Mouse (Mus musculus) neural tube, embryonic 12.5 days (tissue): Measurements from ENCODE around the gene Gm5741. TPM values are rescaled to one million over a fixed set of nuclear protein-coding genes. Genes with fewer than 3 reads are reported as not detected.
"Not testable (repeated sequence)": the region's sequence is repeated elsewhere in the genome, so short reads cannot be mapped to it uniquely, and the experiment has no call there.

Experiments
- ATAC-seq: fragments of 200-750 bp; cut with Nextera tagmentation; 2 replicates; pipeline ENCODE4 v1.8.0; 2017; ENCODE audit warnings: low read depth, mild to moderate bottlenecking, moderate TSS enrichment, moderate library complexity; ENCODE audit not compliant: low FRiP score
- H3K27ac ChIP-seq: fragments of 300-500 bp; sonication (generic); 2 replicates; pipeline ENCODE4 v1.5.1; 2016
- H3K27me3 ChIP-seq: fragments of 300-500 bp; sonication (generic); replicated peaks from 2 replicates; pipeline ENCODE4 v1.6.1; 2016; ENCODE audit warnings: mild to moderate bottlenecking
- H3K36me3 ChIP-seq: fragments of 300-500 bp; sonication (generic); 2 replicates; pipeline ENCODE4 v1.6.1; 2016; ENCODE audit warnings: mild to moderate bottlenecking
- H3K4me1 ChIP-seq: fragments of 300-500 bp; sonication (generic); 2 replicates; pipeline ENCODE4 v1.6.1; 2016
- H3K4me2 ChIP-seq: fragments of 300-500 bp; sonication (generic); replicated peaks from 2 replicates; pipeline ENCODE4 v1.6.1; 2016; ENCODE audit warnings: mild to moderate bottlenecking
- H3K4me3 ChIP-seq: fragments of 300-500 bp; sonication (generic); 2 replicates; pipeline ENCODE4 v1.5.1; 2016
- H3K9ac ChIP-seq: fragments of 300-500 bp; sonication (generic); 2 replicates; pipeline ENCODE4 v1.6.1; 2016; ENCODE audit warnings: mild to moderate bottlenecking
- H3K9me3 ChIP-seq: fragments of 300-500 bp; sonication (generic); 2 replicates; pipeline ENCODE4 v1.6.1; 2016; ENCODE audit warnings: mild to moderate bottlenecking
- WGBS: fragments of 180-500 bp; shearing (Covaris S2); methylation state at CpG from one replicate; pipeline ENCODE4 v1.1.7; 2016; 5-methylcytosine and 5-hydroxymethylcytosine counted together
- polyA plus RNA-seq: library from polyadenylated mRNA; unstranded; fragments of >200 nt; fragmentation: Nextera tagmentation; extraction: Ambion mirVana; gene quantifications from 2 replicates; pipeline ENCODE4 v1.2.1, GENCODE M21; 2016

The Gm5741 gene
- polyA plus RNA-seq, 1 experiment from 2014 or later: not detected

GRCm38 (mm10) chr8:85084633-85085032 lies 16.9 kb upstream of the Gm5741 start:
- ATAC-seq: no peak
- Histone ChIP-seq H3K4me1 (peaks cover 26% of the 10 kb centered on the region), H3K36me3 (peaks cover 24% of the 10 kb centered on the region), H3K4me3 (no peak overlapping the region), H3K4me2 (0 out of 2 replicates have a peak overlapping the region, but pooled peaks have one; percentile 91), H3K9ac (no peak overlapping the region), H3K9me3 (no peaks in the 10 kb centered on the region), H3K27me3 (no peaks in the 10 kb centered on the region), H3K27ac (no peak overlapping the region)
- 89% methylated on average over 8 of the region's 8 CpGs for WGBS

GRCm38 (mm10) chr8:85083108-85083813 lies 15.5 kb upstream of the Gm5741 start, which contains the start of gene Man2b1:
Man2b1 (plus strand) TSS chr8:85083270.
- Histone ChIP-seq H3K9ac (peak within 1 kb of the TSS; percentile 74), H3K36me3 (peaks cover 18% of the 10 kb centered on the region), H3K27ac (no peak within 1 kb of the TSS), H3K4me2 (peak within 1 kb of the TSS; percentile 91), H3K4me1 (peaks cover 30% of the 10 kb centered on the region), H3K9me3 (no peaks in the 10 kb centered on the region), H3K4me3 (peak within 1 kb of the TSS; percentile 57), H3K27me3 (no peaks in the 10 kb centered on the region)
- peak; percentile 72 for ATAC-seq
- WGBS: 1% methylated on average over 30 of the region's 30 CpGs

DNA sequence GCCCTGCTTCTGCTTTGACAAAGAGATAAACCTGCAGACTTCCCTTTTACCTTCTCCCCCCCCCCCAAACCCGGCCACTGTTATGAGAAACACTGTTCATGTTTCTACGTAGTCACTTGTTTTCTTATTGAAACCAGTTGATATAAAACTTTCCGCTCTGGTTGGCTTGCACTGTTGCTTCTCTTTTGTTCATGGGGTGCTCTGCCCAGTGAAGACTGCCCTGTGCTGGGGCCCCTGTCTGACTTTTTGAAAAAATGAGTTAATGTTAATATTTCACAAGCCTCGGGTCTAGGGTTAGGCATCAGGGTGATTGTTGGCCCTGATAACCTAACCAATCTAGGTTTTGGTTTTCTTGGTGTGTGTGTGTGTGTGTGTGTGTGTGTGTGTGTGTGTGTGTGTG lies 14.4 kb upstream of the Gm5741 start:
- not testable (repeated sequence) for ATAC-seq, H3K9ac ChIP-seq, H3K27ac ChIP-seq, H3K4me3 ChIP-seq, H3K27me3 ChIP-seq, H3K9me3 ChIP-seq
- WGBS: 92% methylated on average over 4 of the region's 4 CpGs
- H3K4me2 ChIP-seq: peak overlapping the region; percentile 4; the same call in 1 of the 2 replicates
- H3K36me3 ChIP-seq: peaks cover 16% of the 10 kb centered on the region
- peaks cover 32% of the 10 kb centered on the region for H3K4me1 ChIP-seq

DNA sequence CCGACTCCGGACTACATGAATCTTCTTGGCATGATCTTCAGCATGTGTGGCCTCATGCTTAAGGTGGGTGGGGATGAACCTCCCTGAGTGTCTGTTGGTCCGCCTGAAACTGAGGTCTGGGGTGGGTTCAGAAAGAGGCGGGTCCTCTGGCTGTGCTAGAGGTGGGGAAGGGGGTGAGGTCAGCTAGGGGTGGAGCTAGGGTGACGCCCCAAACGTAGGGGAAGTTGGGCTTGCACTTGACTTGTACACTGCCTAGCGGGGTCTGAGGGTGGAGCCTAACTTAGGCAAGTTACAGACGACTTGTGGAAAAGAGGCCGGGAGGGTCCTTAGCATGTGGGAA lies 13.4 kb upstream of the Gm5741 start, which contains the start of gene Wdr83:
Gene Wdr83, minus strand, starts transcription at position 91 of the 340 bp plus-strand sequence.
- 2% methylated on average over 9 of the region's 9 CpGs for WGBS
- Histone ChIP-seq H3K4me3 (peak within 1 kb of the TSS; percentile 76), H3K4me2 (peak within 1 kb of the TSS; percentile 91), H3K9ac (peak within 1 kb of the TSS; percentile 88), H3K36me3 (peaks cover 20% of the 10 kb centered on the region), H3K27me3 (no peaks in the 10 kb centered on the region), H3K9me3 (no peaks in the 10 kb centered on the region), H3K27ac (peak within 1 kb of the TSS; percentile 15; the same call in 1 of the 2 replicates), H3K4me1 (peaks cover 32% of the 10 kb centered on the region)
- peak; percentile 34 for ATAC-seq

DNA sequence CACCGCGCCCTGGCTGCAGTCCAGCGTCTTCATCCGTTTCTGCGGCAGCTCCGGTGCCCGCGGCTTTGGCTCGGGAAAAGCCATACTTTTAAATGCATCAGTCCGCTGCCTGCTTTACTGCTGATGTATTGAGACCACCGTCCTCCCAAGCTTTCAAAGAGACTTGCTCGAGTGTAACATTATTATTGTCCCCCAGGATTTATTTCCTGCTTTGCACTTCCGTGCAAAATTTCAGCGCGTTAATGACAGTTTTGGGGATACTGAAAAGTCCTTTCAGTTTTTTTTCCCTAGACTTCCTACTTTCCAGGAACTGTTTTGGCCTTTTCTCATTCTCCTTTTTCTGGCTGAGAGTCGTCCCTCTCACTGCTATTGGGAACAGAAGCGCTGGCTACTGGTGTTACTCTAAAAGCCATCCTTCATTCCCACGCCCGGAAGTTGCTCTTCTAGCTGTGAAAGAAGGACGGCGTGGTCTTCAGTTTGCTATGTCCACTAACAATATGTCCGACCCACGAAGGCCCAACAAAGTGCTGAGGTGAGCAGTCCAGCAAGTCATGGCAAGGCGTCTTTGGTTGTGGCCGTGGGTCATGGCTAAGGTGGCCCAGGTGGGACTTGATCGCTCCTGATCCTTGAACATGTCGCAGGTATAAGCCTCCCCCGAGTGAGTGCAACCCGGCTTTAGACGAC lies 12.9 kb upstream of the Gm5741 start, which contains the start of gene Wdr83os:
Gene Wdr83os, plus strand, starts transcription at position 209 of the 684 bp plus-strand sequence.
- peak; percentile 15; the same call in 1 of the 2 replicates for ATAC-seq
- peak within 1 kb of the TSS; percentile 88 for H3K9ac ChIP-seq
- under 1% methylated on average over 30 of the region's 30 CpGs for WGBS
- H3K9me3 ChIP-seq: no peaks in the 10 kb centered on the region
- peaks cover 32% of the 10 kb centered on the region for H3K4me1 ChIP-seq
- peaks cover 22% of the 10 kb centered on the region for H3K36me3 ChIP-seq
- H3K27ac ChIP-seq: peak within 1 kb of the TSS; percentile 15; the same call in 1 of the 2 replicates
- H3K4me2 ChIP-seq: peak within 1 kb of the TSS; percentile 91
- peak within 1 kb of the TSS; percentile 76 for H3K4me3 ChIP-seq
- no peaks in the 10 kb centered on the region for H3K27me3 ChIP-seq

- WGBS: 1% methylated on average over 25 of the region's 25 CpGs
- Histone ChIP-seq H3K9me3 (no peaks in the 10 kb centered on the region), H3K9ac (peak overlapping the region; percentile 88), H3K4me2 (peak overlapping the region; percentile 91), H3K27me3 (no peaks in the 10 kb centered on the region), H3K4me1 (peaks cover 32% of the 10 kb centered on the region), H3K4me3 (peak overlapping the region; percentile 76), H3K36me3 (peaks cover 22% of the 10 kb centered on the region), H3K27ac (peak overlapping the region; percentile 15; the same call in 1 of the 2 replicates)
- ATAC-seq: no peak
Observed at GRCm38 (mm10) chr8:85080214-85080531, 12.4 kb upstream of the Gm5741 start.

- H3K27me3 ChIP-seq: no peaks in the 10 kb centered on the region
- no peak overlapping the region for H3K4me2 ChIP-seq
- H3K9me3 ChIP-seq: no peaks in the 10 kb centered on the region
- 0% methylated on average over 2 of the region's 2 CpGs for WGBS
- peaks cover 31% of the 10 kb centered on the region for H3K4me1 ChIP-seq
- peak; percentile 31; the same call in 1 of the 2 replicates for ATAC-seq
- no peak overlapping the region for H3K27ac ChIP-seq
- H3K4me3 ChIP-seq: no peak overlapping the region
- peaks cover 37% of the 10 kb centered on the region for H3K36me3 ChIP-seq
- no peak overlapping the region for H3K9ac ChIP-seq
Observed at GRCm38 (mm10) chr8:85076993-85077392, 9.2 kb upstream of the Gm5741 start.

DNA sequence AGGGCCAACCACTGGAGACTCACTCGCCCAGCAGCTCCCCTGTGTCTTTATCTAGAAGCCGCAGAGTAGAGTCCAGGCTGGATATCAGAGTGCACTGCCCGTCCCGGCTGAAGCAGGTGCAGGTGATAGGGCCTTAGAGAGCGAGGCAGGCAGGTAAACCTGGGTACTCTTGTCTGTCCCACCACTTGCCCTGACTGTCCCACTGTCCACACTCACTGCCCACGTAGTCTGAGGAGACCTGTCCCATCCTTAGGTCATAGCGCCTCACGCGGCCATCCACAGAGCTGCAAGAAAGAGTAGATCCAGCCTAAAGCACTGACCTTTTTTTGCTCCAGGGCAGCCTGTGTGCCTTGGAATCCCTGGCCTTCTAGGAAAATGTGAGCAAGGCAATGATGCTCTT lies 8.2 kb upstream of the Gm5741 start:
- H3K4me1 ChIP-seq: peaks cover 24% of the 10 kb centered on the region
- H3K27me3 ChIP-seq: no peaks in the 10 kb centered on the region
- peaks cover 37% of the 10 kb centered on the region for H3K36me3 ChIP-seq
- H3K4me2 ChIP-seq: no peak overlapping the region
- 72% methylated on average over 9 of the region's 9 CpGs for WGBS
- H3K9ac ChIP-seq: no peak overlapping the region
- no peak overlapping the region for H3K27ac ChIP-seq
- no peaks in the 10 kb centered on the region for H3K9me3 ChIP-seq
- H3K4me3 ChIP-seq: no peak overlapping the region
- no peak for ATAC-seq

- Histone ChIP-seq H3K9me3 (no peaks in the 10 kb centered on the region), H3K4me3 (no peak overlapping the region), H3K27me3 (no peaks in the 10 kb centered on the region), H3K36me3 (peaks cover 37% of the 10 kb centered on the region), H3K27ac (no peak overlapping the region), H3K4me2 (no peak overlapping the region), H3K9ac (no peak overlapping the region), H3K4me1 (peaks cover 21% of the 10 kb centered on the region)
- no peak for ATAC-seq
- 93% methylated on average over 10 of the region's 10 CpGs for WGBS
Observed at GRCm38 (mm10) chr8:85074617-85075016, 6.8 kb upstream of the Gm5741 start.

- no peak for ATAC-seq
Observed at GRCm38 (mm10) chr8:85074167-85074566, 6.4 kb upstream of the Gm5741 start.

DNA sequence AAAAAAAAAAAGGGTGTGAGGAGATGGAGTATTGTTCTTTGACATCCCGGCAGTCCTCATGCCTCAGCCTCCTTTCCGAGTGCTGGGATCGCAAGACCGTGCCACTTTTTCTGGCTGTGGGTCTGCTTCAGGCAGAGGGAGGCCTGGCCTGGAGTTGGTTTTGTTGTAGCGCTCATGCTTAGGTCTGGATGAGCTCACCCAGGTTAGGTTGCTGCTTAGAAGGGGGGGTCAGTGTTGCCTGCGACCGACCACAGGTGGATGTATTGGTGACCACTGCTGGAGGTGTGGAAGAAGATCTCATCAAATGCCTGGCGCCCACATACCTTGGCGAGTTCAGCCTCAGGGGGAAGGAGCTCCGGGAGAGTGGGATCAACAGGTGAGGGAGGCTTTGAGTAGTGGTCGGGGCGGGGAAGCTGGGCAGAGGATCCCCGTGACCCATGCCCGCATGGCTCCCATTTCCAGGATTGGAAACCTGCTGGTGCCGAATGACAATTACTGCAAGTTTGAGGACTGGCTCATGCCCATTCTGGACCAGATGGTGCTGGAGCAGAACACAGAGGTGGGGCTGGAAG lies 5.3 kb upstream of the Gm5741 start:
- Histone ChIP-seq H3K4me2 (peak overlapping the region; percentile 70; the same call in 1 of the 2 replicates), H3K27me3 (no peaks in the 10 kb centered on the region), H3K9ac (no peak overlapping the region), H3K36me3 (peaks cover 36% of the 10 kb centered on the region), H3K9me3 (no peaks in the 10 kb centered on the region), H3K4me1 (peaks cover 18% of the 10 kb centered on the region), H3K27ac (no peak overlapping the region), H3K4me3 (no peak overlapping the region)
- 94% methylated on average over 15 of the region's 15 CpGs for WGBS
- ATAC-seq: no peak

More at GRCm38 (mm10) chr8:85074167-85074566, 6.4 kb upstream of the Gm5741 start:
- Histone ChIP-seq H3K36me3 (peaks cover 37% of the 10 kb centered on the region), H3K9me3 (no peaks in the 10 kb centered on the region), H3K4me3 (no peak overlapping the region), H3K9ac (no peak overlapping the region), H3K4me2 (no peak overlapping the region), H3K27ac (no peak overlapping the region), H3K27me3 (no peaks in the 10 kb centered on the region), H3K4me1 (peaks cover 18% of the 10 kb centered on the region)
- WGBS: 92% methylated on average over 10 of the region's 10 CpGs

DNA sequence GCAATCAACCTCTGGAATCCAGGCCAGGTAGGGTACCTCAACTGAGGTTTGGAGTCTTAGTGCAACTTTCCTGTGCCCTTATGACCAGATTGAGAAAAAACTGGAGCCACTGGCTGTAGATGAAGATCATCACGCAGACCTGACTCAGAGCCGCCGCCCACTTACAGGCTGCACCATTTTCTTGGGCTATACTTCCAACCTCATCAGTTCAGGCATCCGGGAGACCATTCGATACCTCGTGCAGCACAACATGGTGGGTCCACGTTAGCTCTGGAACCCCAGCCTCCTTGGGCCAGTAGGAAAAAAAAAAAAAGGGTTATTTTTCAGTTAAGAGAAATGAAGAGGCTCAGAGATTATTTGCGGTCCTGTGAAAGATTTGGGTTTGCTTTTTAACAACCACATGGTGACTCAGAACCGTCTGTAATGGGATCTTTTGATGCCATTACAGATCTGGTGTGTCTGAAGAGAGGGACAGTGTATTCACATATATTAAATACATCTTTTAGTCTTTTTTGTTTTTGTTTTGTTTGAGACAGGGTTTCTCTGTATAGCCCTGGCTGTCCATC lies 4.7 kb upstream of the Gm5741 start:
- ATAC-seq: no peak
- H3K36me3 ChIP-seq: peaks cover 37% of the 10 kb centered on the region
- whole genome bisulfite sequencing: 38% methylated on average over 9 of the region's 9 CpGs

More for the DNA sequence above, 4.7 kb upstream of the Gm5741 start:
- Histone ChIP-seq H3K27me3 (no peaks in the 10 kb centered on the region), H3K9me3 (no peaks in the 10 kb centered on the region), H3K4me2 (peak overlapping the region; percentile 70), H3K27ac (no peak overlapping the region), H3K4me1 (peaks cover 18% of the 10 kb centered on the region), H3K4me3 (peak overlapping the region; percentile 90), H3K9ac (peak overlapping the region; percentile 79)
